Mouse (Mus musculus): ENCODE results near the gene Plb1. TPM values are rescaled to one million over a fixed set of nuclear protein-coding genes. Genes with fewer than 3 reads are reported as not detected.
A peak's percentile ranks its signal among the peaks of the same experiment; 100 is the strongest.

Plb1 gene
- 0.06 TPM in 1 of 2 replicates, not detected in the other for polyA plus RNA-seq (2016; fragmentation: Nextera tagmentation; extraction: Ambion mirVana)

GRCm38 (mm10) chr5:32232474-32232873, at the start of gene Plb1:
TSS of gene Plb1 (plus strand) at chr5:32232708.
- Histone ChIP-seq H3K36me3 (no peaks in the 10 kb centered on the region), H3K9me3 (no peaks in the 10 kb centered on the region), H3K27me3 (replicated peaks) (no peaks in the 10 kb centered on the region), H3K4me3 (no peak within 1 kb of the TSS), H3K4me1 (no peaks in the 10 kb centered on the region), H3K9ac (no peak within 1 kb of the TSS), H3K4me2 (replicated peaks) (no peak within 1 kb of the TSS), H3K27ac (no peak within 1 kb of the TSS)
- ATAC-seq (ENCODE audit: low FRiP score, low read depth) = no peak
- WGBS = 77% methylated on average over 9 of the region's 9 CpGs

- Histone ChIP-seq H3K36me3 (no peaks in the 10 kb centered on the region), H3K27ac (no peak overlapping the region), H3K4me1 (no peaks in the 10 kb centered on the region), H3K27me3 (replicated peaks) (no peaks in the 10 kb centered on the region), H3K9me3 (no peaks in the 10 kb centered on the region), H3K9ac (no peak overlapping the region), H3K4me3 (no peak overlapping the region), H3K4me2 (replicated peaks) (no peak overlapping the region)
- ATAC-seq (ENCODE audit: low FRiP score, low read depth) = no peak
- WGBS = 69% methylated on average over 4 of the region's 4 CpGs
Observed at GRCm38 (mm10) chr5:32182885-32183629, 49.5 kb upstream of the Plb1 start.

GRCm38 (mm10) chr5:32187717-32188116, 44.8 kb upstream of the Plb1 start:
- Histone ChIP-seq H3K27ac (no peak overlapping the region), H3K9ac (no peak overlapping the region), H3K27me3 (replicated peaks) (no peaks in the 10 kb centered on the region), H3K4me3 (no peak overlapping the region), H3K4me2 (replicated peaks) (no peak overlapping the region), H3K9me3 (no peaks in the 10 kb centered on the region), H3K36me3 (no peaks in the 10 kb centered on the region), H3K4me1 (no peaks in the 10 kb centered on the region)
- ATAC-seq (ENCODE audit: low FRiP score, low read depth) = no peak
- 64% methylated on average over 11 of the region's 11 CpGs for WGBS

- no peak overlapping the region for H3K4me2 ChIP-seq (replicated peaks)
- no peak overlapping the region for H3K27ac ChIP-seq
- H3K4me1 ChIP-seq = no peaks in the 10 kb centered on the region
- ATAC-seq (ENCODE audit: low FRiP score, low read depth) = no peak
- H3K9ac ChIP-seq = no peak overlapping the region
- no peak overlapping the region for H3K4me3 ChIP-seq
- no peaks in the 10 kb centered on the region for H3K36me3 ChIP-seq
- H3K9me3 ChIP-seq = no peaks in the 10 kb centered on the region
- WGBS = 94% methylated on average over 5 of the region's 5 CpGs
- no peaks in the 10 kb centered on the region for H3K27me3 ChIP-seq (replicated peaks)
Observed at GRCm38 (mm10) chr5:32191259-32191658, 41.2 kb upstream of the Plb1 start.

GRCm38 (mm10) chr5:32192016-32192845, 40.3 kb upstream of the Plb1 start:
- Histone ChIP-seq H3K4me3 (no peak overlapping the region), H3K27me3 (replicated peaks) (no peaks in the 10 kb centered on the region), H3K4me2 (replicated peaks) (no peak overlapping the region), H3K9me3 (no peaks in the 10 kb centered on the region), H3K4me1 (no peaks in the 10 kb centered on the region), H3K27ac (no peak overlapping the region), H3K36me3 (no peaks in the 10 kb centered on the region), H3K9ac (no peak overlapping the region)
- WGBS = 91% methylated on average over 16 of the region's 16 CpGs
- no peak for ATAC-seq (ENCODE audit: low FRiP score, low read depth)

GRCm38 (mm10) chr5:32194236-32194635, 38.3 kb upstream of the Plb1 start:
- Histone ChIP-seq H3K4me3 (no peak overlapping the region), H3K27me3 (replicated peaks) (no peaks in the 10 kb centered on the region), H3K4me2 (replicated peaks) (no peak overlapping the region), H3K9ac (no peak overlapping the region), H3K9me3 (no peaks in the 10 kb centered on the region), H3K4me1 (no peaks in the 10 kb centered on the region), H3K36me3 (no peaks in the 10 kb centered on the region), H3K27ac (no peak overlapping the region)
- 79% methylated on average over 4 of the region's 4 CpGs for WGBS
- no peak for ATAC-seq (ENCODE audit: low FRiP score, low read depth)

GRCm38 (mm10) chr5:32195857-32196609, 36.5 kb upstream of the Plb1 start:
- no peak overlapping the region for H3K4me3 ChIP-seq
- H3K9ac ChIP-seq = no peak overlapping the region
- H3K4me1 ChIP-seq = no peaks in the 10 kb centered on the region
- H3K27me3 ChIP-seq (replicated peaks) = no peaks in the 10 kb centered on the region
- no peak overlapping the region for H3K27ac ChIP-seq
- 68% methylated on average over 12 of the region's 12 CpGs for WGBS
- no peak overlapping the region for H3K4me2 ChIP-seq (replicated peaks)
- ATAC-seq (ENCODE audit: low FRiP score, low read depth) = no peak
- H3K9me3 ChIP-seq = no peaks in the 10 kb centered on the region
- no peaks in the 10 kb centered on the region for H3K36me3 ChIP-seq

- Histone ChIP-seq H3K36me3 (no peaks in the 10 kb centered on the region), H3K9me3 (no peaks in the 10 kb centered on the region), H3K4me3 (no peak overlapping the region), H3K4me2 (replicated peaks) (no peak overlapping the region), H3K27ac (no peak overlapping the region), H3K4me1 (no peaks in the 10 kb centered on the region), H3K27me3 (replicated peaks) (no peaks in the 10 kb centered on the region), H3K9ac (no peak overlapping the region)
- WGBS = 17% methylated on average over 4 of the region's 4 CpGs
- 0 out of 2 replicates have a peak, but pooled peaks have one; percentile 58 for ATAC-seq (ENCODE audit: low FRiP score, low read depth)
Observed at GRCm38 (mm10) chr5:32197698-32198097, 34.8 kb upstream of the Plb1 start.

- Histone ChIP-seq H3K36me3 (no peaks in the 10 kb centered on the region), H3K4me2 (replicated peaks) (no peak overlapping the region), H3K9ac (no peak overlapping the region), H3K9me3 (no peaks in the 10 kb centered on the region), H3K4me3 (no peak overlapping the region), H3K27ac (no peak overlapping the region), H3K27me3 (replicated peaks) (no peaks in the 10 kb centered on the region), H3K4me1 (no peaks in the 10 kb centered on the region)
- WGBS = 77% methylated on average over 3 of the region's 3 CpGs
- no peak for ATAC-seq (ENCODE audit: low FRiP score, low read depth)
Observed at GRCm38 (mm10) chr5:32199136-32199535, 33.4 kb upstream of the Plb1 start.

GRCm38 (mm10) chr5:32199594-32199993, 32.9 kb upstream of the Plb1 start:
- 95% methylated on average over 3 of the region's 3 CpGs for WGBS
- no peaks in the 10 kb centered on the region for H3K27me3 ChIP-seq (replicated peaks)
- no peaks in the 10 kb centered on the region for H3K4me1 ChIP-seq
- ATAC-seq (ENCODE audit: low FRiP score, low read depth) = no peak
- H3K36me3 ChIP-seq = no peaks in the 10 kb centered on the region
- H3K9me3 ChIP-seq = no peaks in the 10 kb centered on the region
- no peak overlapping the region for H3K4me3 ChIP-seq
- no peak overlapping the region for H3K4me2 ChIP-seq (replicated peaks)
- H3K9ac ChIP-seq = no peak overlapping the region
- no peak overlapping the region for H3K27ac ChIP-seq

GRCm38 (mm10) chr5:32204653-32205052, 27.9 kb upstream of the Plb1 start:
- H3K4me2 ChIP-seq (replicated peaks) = no peak overlapping the region
- 73% methylated on average over 4 of the region's 4 CpGs for WGBS
- no peaks in the 10 kb centered on the region for H3K9me3 ChIP-seq
- H3K4me1 ChIP-seq = no peaks in the 10 kb centered on the region
- ATAC-seq (ENCODE audit: low FRiP score, low read depth) = no peak
- no peaks in the 10 kb centered on the region for H3K27me3 ChIP-seq (replicated peaks)
- H3K27ac ChIP-seq = no peak overlapping the region
- H3K36me3 ChIP-seq = no peaks in the 10 kb centered on the region
- H3K4me3 ChIP-seq = no peak overlapping the region
- H3K9ac ChIP-seq = no peak overlapping the region

- no peaks in the 10 kb centered on the region for H3K4me1 ChIP-seq
- H3K4me2 ChIP-seq (replicated peaks) = no peak overlapping the region
- WGBS = 89% methylated on average over 2 of the region's 2 CpGs
- no peak overlapping the region for H3K27ac ChIP-seq
- H3K4me3 ChIP-seq = no peak overlapping the region
- H3K9me3 ChIP-seq = no peaks in the 10 kb centered on the region
- ATAC-seq (ENCODE audit: low FRiP score, low read depth) = no peak
- no peak overlapping the region for H3K9ac ChIP-seq
- no peaks in the 10 kb centered on the region for H3K36me3 ChIP-seq
- no peaks in the 10 kb centered on the region for H3K27me3 ChIP-seq (replicated peaks)
Observed at GRCm38 (mm10) chr5:32206726-32207125, 25.8 kb upstream of the Plb1 start.
